Mouse (Mus musculus): ENCODE data around the gene Prickle2. TPM values are rescaled to one million over a fixed set of nuclear protein-coding genes. Genes with fewer than 3 reads are reported as not detected.

The Prickle2 gene
- total and polyA plus RNA-seq, 3 experiments = 0.05 TPM; not detected in 2

DNA sequence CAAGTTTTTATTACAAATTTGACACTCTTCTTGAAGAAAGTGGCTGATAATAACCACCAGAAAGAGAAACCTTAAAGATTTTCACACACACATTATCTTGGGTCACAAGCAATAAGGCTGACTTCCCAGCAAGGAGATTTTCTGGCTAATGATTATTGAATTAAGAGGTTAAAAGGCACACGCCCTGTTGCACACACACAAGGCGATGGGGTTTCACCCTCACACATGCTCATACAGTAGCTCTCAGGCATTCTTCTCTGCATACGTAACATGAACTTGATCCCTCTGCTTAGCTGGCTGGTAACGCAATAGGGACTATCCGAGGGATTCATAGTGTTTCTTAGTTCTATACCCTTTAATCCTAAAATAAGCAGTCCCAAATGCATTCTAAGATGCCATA is 18.6 kb downstream of the Prickle2 start:
- H3K4me3 ChIP-seq (ENCODE audit: low read depth, low read length) = no peak overlapping the region
- H3K9me3 ChIP-seq (replicated peaks) = no peaks in the 10 kb centered on the region
- no peaks in the 10 kb centered on the region for H3K4me1 ChIP-seq (ENCODE audit: insufficient read depth, low read depth, low read length)
- TF ChIP-seq GATA1 (IDR thresholded peaks at IDR 0.05; ENCODE audit: borderline replicate concordance, low read length) (no peak), GATA2 (IDR thresholded peaks at IDR 0.05; ENCODE audit: borderline replicate concordance, low read depth, low read length) (no peak), CTCF (IDR thresholded peaks at IDR 0.05; ENCODE audit: low read depth, low read length) (no peak), TAL1 (conservative IDR thresholded peaks at IDR 0.05; ENCODE audit: low read depth, low read length) (no peak), POLR2AphosphoS5 (IDR thresholded peaks at IDR 0.05; ENCODE audit: insufficient replicate concordance, low read depth, low read length) (no peak)
- H3K27me3 ChIP-seq (ENCODE audit: insufficient read depth, low read length) = no peaks in the 10 kb centered on the region
- H3K36me3 ChIP-seq (replicated peaks) = no peaks in the 10 kb centered on the region
- ATAC-seq (ENCODE audit: extremely low read depth, insufficient number of reproducible peaks, low FRiP score, poor library complexity, severe bottlenecking) (no peak), DNase-seq (ENCODE audit: low spot score) (no peak)

- Histone ChIP-seq H3K9me3 (replicated peaks) (0 out of 2 replicates have a peak, but pooled peaks cover 2% of the 10 kb centered on the region), H3K4me1 (ENCODE audit: insufficient read depth, low read depth, low read length) (no peaks in the 10 kb centered on the region), H3K27me3 (ENCODE audit: insufficient read depth, low read length) (no peaks in the 10 kb centered on the region), H3K36me3 (replicated peaks) (no peaks in the 10 kb centered on the region), H3K4me3 (ENCODE audit: low read depth, low read length) (no peak overlapping the region)
- no peak for DNase-seq (ENCODE audit: low spot score)
- no peak for ATAC-seq (ENCODE audit: extremely low read depth, insufficient number of reproducible peaks, low FRiP score, poor library complexity, severe bottlenecking)
- TF ChIP-seq TAL1 (conservative IDR thresholded peaks at IDR 0.05; ENCODE audit: low read depth, low read length) (no peak), CTCF (IDR thresholded peaks at IDR 0.05; ENCODE audit: low read depth, low read length) (no peak), POLR2AphosphoS5 (IDR thresholded peaks at IDR 0.05; ENCODE audit: insufficient replicate concordance, low read depth, low read length) (no peak), GATA2 (IDR thresholded peaks at IDR 0.05; ENCODE audit: borderline replicate concordance, low read depth, low read length) (no peak), GATA1 (IDR thresholded peaks at IDR 0.05; ENCODE audit: borderline replicate concordance, low read length) (no peak)
Observed at GRCm38 (mm10) chr6:92674394-92674925, 31.5 kb downstream of the Prickle2 start.

DNA sequence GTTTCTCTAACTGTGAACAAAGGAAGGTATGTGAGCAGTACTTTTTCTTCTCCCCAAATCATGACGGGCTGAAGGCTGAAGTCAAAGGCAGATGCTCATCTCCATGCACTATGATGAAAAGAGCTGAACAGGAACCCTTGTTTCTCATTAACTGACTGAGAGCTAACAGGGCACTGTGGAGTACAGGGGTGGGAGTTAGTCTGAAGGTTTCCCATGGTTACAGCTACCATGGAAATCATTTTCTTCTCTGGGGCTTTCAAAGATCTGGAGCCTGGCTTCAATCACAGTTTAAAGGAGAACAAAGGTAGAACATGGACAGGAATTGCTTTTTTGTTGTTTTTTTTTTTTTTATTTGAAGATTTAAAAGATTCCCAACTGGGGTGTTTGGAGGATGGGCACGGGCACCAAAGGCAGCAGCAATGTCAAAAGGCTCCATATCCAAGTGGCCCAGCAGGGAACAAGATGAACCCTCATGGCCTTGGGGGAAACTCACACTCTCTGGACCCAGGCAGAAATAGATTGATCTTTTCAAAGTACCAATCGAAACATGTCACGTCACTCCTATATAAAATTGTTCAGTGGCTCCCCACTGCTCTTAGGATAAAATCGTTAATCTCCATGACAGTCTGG is 35.3 kb downstream of the Prickle2 start:
- DNase-seq (ENCODE audit: low spot score) (no peak), ATAC-seq (ENCODE audit: extremely low read depth, insufficient number of reproducible peaks, low FRiP score, poor library complexity, severe bottlenecking) (no peak)
- no peak for TF ChIP-seq GATA2 (IDR thresholded peaks at IDR 0.05; ENCODE audit: borderline replicate concordance, low read depth, low read length)
- no peak for TF ChIP-seq CTCF (IDR thresholded peaks at IDR 0.05; ENCODE audit: low read depth, low read length)
- no peak for TF ChIP-seq TAL1 (conservative IDR thresholded peaks at IDR 0.05; ENCODE audit: low read depth, low read length)
- no peak for TF ChIP-seq GATA1 (IDR thresholded peaks at IDR 0.05; ENCODE audit: borderline replicate concordance, low read length)
- no peak for TF ChIP-seq POLR2AphosphoS5 (IDR thresholded peaks at IDR 0.05; ENCODE audit: insufficient replicate concordance, low read depth, low read length)

GRCm38 (mm10) chr6:92669623-92670022 is 36.3 kb downstream of the Prickle2 start:
- no peaks in the 10 kb centered on the region for H3K27me3 ChIP-seq (ENCODE audit: insufficient read depth, low read length)
- no peaks in the 10 kb centered on the region for H3K4me1 ChIP-seq (ENCODE audit: insufficient read depth, low read depth, low read length)
- TF ChIP-seq TAL1 (conservative IDR thresholded peaks at IDR 0.05; ENCODE audit: low read depth, low read length) = no peak
- TF ChIP-seq GATA2 (IDR thresholded peaks at IDR 0.05; ENCODE audit: borderline replicate concordance, low read depth, low read length) = no peak
- TF ChIP-seq POLR2AphosphoS5 (IDR thresholded peaks at IDR 0.05; ENCODE audit: insufficient replicate concordance, low read depth, low read length) = no peak
- TF ChIP-seq CTCF (IDR thresholded peaks at IDR 0.05; ENCODE audit: low read depth, low read length) = no peak
- TF ChIP-seq GATA1 (IDR thresholded peaks at IDR 0.05; ENCODE audit: borderline replicate concordance, low read length) = no peak
- H3K36me3 ChIP-seq (replicated peaks) = no peaks in the 10 kb centered on the region
- no peak overlapping the region for H3K4me3 ChIP-seq (ENCODE audit: low read depth, low read length)
- DNase-seq (ENCODE audit: low spot score) (no peak), ATAC-seq (ENCODE audit: extremely low read depth, insufficient number of reproducible peaks, low FRiP score, poor library complexity, severe bottlenecking) (no peak)
- H3K9me3 ChIP-seq (replicated peaks) = 0 out of 2 replicates have a peak, but pooled peaks cover 5% of the 10 kb centered on the region

More for the DNA sequence above, 35.3 kb downstream of the Prickle2 start:
- Histone ChIP-seq H3K9me3 (replicated peaks) (0 out of 2 replicates have a peak, but pooled peaks cover 5% of the 10 kb centered on the region), H3K27me3 (ENCODE audit: insufficient read depth, low read length) (no peaks in the 10 kb centered on the region), H3K4me1 (ENCODE audit: insufficient read depth, low read depth, low read length) (no peaks in the 10 kb centered on the region), H3K4me3 (ENCODE audit: low read depth, low read length) (no peak overlapping the region), H3K36me3 (replicated peaks) (no peaks in the 10 kb centered on the region)

DNA sequence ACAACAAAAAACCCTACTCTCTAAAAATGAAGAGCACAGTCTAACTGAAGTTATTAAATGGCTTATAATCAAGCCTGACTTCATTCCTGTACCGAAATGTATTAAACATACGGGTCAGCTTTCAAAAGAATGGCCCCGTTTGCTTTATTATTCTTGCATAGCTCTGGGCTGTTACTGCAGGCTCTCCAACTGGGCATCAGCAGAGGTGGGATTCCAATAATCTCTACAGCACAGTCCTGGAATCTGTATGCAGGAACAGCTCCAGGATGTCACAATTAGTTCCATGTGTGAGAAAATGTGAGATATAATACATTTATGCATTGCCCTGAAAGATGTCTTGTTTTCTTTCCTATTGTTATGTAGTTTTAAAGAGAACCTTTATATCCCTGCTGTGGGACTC is 38.4 kb downstream of the Prickle2 start:
- DNase-seq (ENCODE audit: low spot score) = no peak
- Histone ChIP-seq H3K4me1 (ENCODE audit: insufficient read depth, low read depth, low read length) (no peaks in the 10 kb centered on the region), H3K9me3 (replicated peaks) (0 out of 2 replicates have a peak, but pooled peaks cover 6% of the 10 kb centered on the region), H3K4me3 (ENCODE audit: low read depth, low read length) (no peak overlapping the region), H3K36me3 (replicated peaks) (no peaks in the 10 kb centered on the region), H3K27me3 (ENCODE audit: insufficient read depth, low read length) (no peaks in the 10 kb centered on the region)
- TF ChIP-seq POLR2AphosphoS5 (IDR thresholded peaks at IDR 0.05; ENCODE audit: insufficient replicate concordance, low read depth, low read length) (no peak), CTCF (IDR thresholded peaks at IDR 0.05; ENCODE audit: low read depth, low read length) (no peak), GATA2 (IDR thresholded peaks at IDR 0.05; ENCODE audit: borderline replicate concordance, low read depth, low read length) (no peak), GATA1 (IDR thresholded peaks at IDR 0.05; ENCODE audit: borderline replicate concordance, low read length) (no peak), TAL1 (conservative IDR thresholded peaks at IDR 0.05; ENCODE audit: low read depth, low read length) (no peak)
- no peak for ATAC-seq (ENCODE audit: extremely low read depth, insufficient number of reproducible peaks, low FRiP score, poor library complexity, severe bottlenecking)

- Histone ChIP-seq H3K36me3 (replicated peaks) (no peaks in the 10 kb centered on the region), H3K4me1 (ENCODE audit: insufficient read depth, low read depth, low read length) (no peaks in the 10 kb centered on the region), H3K27me3 (ENCODE audit: insufficient read depth, low read length) (no peaks in the 10 kb centered on the region), H3K4me3 (ENCODE audit: low read depth, low read length) (no peak overlapping the region), H3K9me3 (replicated peaks) (0 out of 2 replicates have a peak, but pooled peaks cover 6% of the 10 kb centered on the region)
- DNase-seq (ENCODE audit: low spot score) (no peak), ATAC-seq (ENCODE audit: extremely low read depth, insufficient number of reproducible peaks, low FRiP score, poor library complexity, severe bottlenecking) (no peak)
- TF ChIP-seq POLR2AphosphoS5 (IDR thresholded peaks at IDR 0.05; ENCODE audit: insufficient replicate concordance, low read depth, low read length) (no peak), CTCF (IDR thresholded peaks at IDR 0.05; ENCODE audit: low read depth, low read length) (0 out of 2 replicates have a peak, but pooled peaks have one; percentile 3)
Observed at GRCm38 (mm10) chr6:92665530-92665989, 40.4 kb downstream of the Prickle2 start.

Data from G1E (cell line).